21 mouse cellular contexts compared by ENCODE assay signal in genomic region chr12:71339142-71339848, GRCm38 (mm10). TPM values are rescaled to one million over a fixed set of nuclear protein-coding genes. Genes with fewer than 3 reads are reported as not detected.
A peak's percentile ranks its signal among the peaks of the same experiment; 100 is the strongest.
DNase-seq lines count a peak whose midpoint lies in the region; ATAC-seq and TF ChIP-seq lines count a peak whose summit lies in the region.
"Had no signal": no experiment of that assay in that cellular context is flagged by ENCODE, and none has a peak within 500 bp of the region (broad histone marks: within the 10 kb centered on the region; RNA-seq: fewer than 3 reads in every experiment).

No protein-coding gene starts in this region.

- no peaks in the 10 kb centered on the region for H3K79me2 ChIP-seq in heart, adult 2 months (replicated peaks; ENCODE audit: control insufficient read depth, insufficient read depth, low read length)

- intact Hi-C loops in heart, adult 2 months (cut with DNase I), result no loop called here

- H3K36me3 ChIP-seq in heart, embryonic 10.5 days, result no peaks in the 10 kb centered on the region
- H3K36me3 ChIP-seq in heart, adult 2 months (ENCODE audit: control insufficient read depth, insufficient read depth, low read length), result no peaks in the 10 kb centered on the region
- no peaks in the 10 kb centered on the region for H3K36me3 ChIP-seq in hindbrain, embryonic 13.5 days
- no peaks in the 10 kb centered on the region for H3K36me3 ChIP-seq in hindbrain, embryonic 10.5 days
- H3K36me3 ChIP-seq in neural tube, embryonic 13.5 days, result no peaks in the 10 kb centered on the region
- H3K36me3 ChIP-seq in stomach, postnatal 0 days (ENCODE audit: control insufficient read depth, insufficient read depth, low read length), result no peaks in the 10 kb centered on the region
- H3K36me3 ChIP-seq: embryonic facial prominence, embryonic 15.5 days; forebrain, embryonic 15.5 days; heart, embryonic 15.5 days; liver, embryonic 15.5 days; midbrain, embryonic 12.5 days had no signal

- H3K27ac ChIP-seq in heart, embryonic 10.5 days, result peak overlapping the region; percentile 44; the same call in 1 of the 2 replicates
- no peak overlapping the region for H3K27ac ChIP-seq in heart, adult 2 months
- H3K27ac ChIP-seq in hindbrain, embryonic 13.5 days, result peak overlapping the region; percentile 25; the same call in 1 of the 2 replicates
- H3K27ac ChIP-seq in hindbrain, embryonic 10.5 days, result no peak overlapping the region
- no peak overlapping the region for H3K27ac ChIP-seq in neural tube, embryonic 13.5 days (replicated peaks)
- H3K27ac ChIP-seq in stomach, postnatal 0 days (replicated peaks), result no peak overlapping the region
- H3K27ac ChIP-seq: embryonic facial prominence, embryonic 15.5 days; forebrain, embryonic 15.5 days; heart, embryonic 15.5 days; liver, embryonic 15.5 days; macrophage; midbrain, embryonic 12.5 days had no signal

- WGBS in heart, embryonic 10.5 days, result 52% methylated on average over 16 of the region's 16 CpGs
- WGBS in heart, adult 2 months, result 29% methylated on average over 16 of the region's 16 CpGs
- WGBS in hindbrain, embryonic 13.5 days, result 38% methylated on average over 16 of the region's 16 CpGs
- WGBS in hindbrain, embryonic 10.5 days, result 69% methylated on average over 16 of the region's 16 CpGs
- 51% methylated on average over 16 of the region's 16 CpGs for WGBS in neural tube, embryonic 13.5 days
- WGBS in stomach, postnatal 0 days, result 68% methylated on average over 16 of the region's 16 CpGs

- no peak for DNase-seq in heart, embryonic 10.5 days (ENCODE audit: low spot score)
- no peak for DNase-seq in heart, adult 2 months
- DNase-seq in hindbrain, embryonic 10.5 days (ENCODE audit: low spot score), result no peak
- DNase-seq in neural tube, embryonic 10.5 days (ENCODE audit: extremely low spot score, low spot score), result no peak
- DNase-seq in stomach, postnatal 0 days (ENCODE audit: low spot score), result no peak
- DNase-seq: adrenal gland, postnatal 36 days; cerebellum, adult 9-11 months; kidney, adult 18-20 months; kidney, postnatal 4 days; layer of hippocampus, adult 9-11 months; thymus, adult 2 months; thymus, postnatal 4 days had no signal

- no peak for TF ChIP-seq EP300 in heart, adult 2 months (IDR thresholded peaks at IDR 0.05; ENCODE audit: insufficient read depth, low read depth, low read length)
- no peak for TF ChIP-seq EP300 in stomach, postnatal 0 days (optimal IDR thresholded peaks at IDR 0.05)

- H3K9ac ChIP-seq in heart, adult 2 months (ENCODE audit: low read depth, low read length), result no peak overlapping the region
- H3K9ac ChIP-seq in hindbrain, embryonic 13.5 days, result peak overlapping the region; percentile 40; the same call in 1 of the 2 replicates
- H3K9ac ChIP-seq in neural tube, embryonic 13.5 days, result no peak overlapping the region
- H3K9ac ChIP-seq in stomach, postnatal 0 days (ENCODE audit: low read length), result no peak overlapping the region
- H3K9ac ChIP-seq: embryonic facial prominence, embryonic 15.5 days; forebrain, embryonic 15.5 days; heart, embryonic 15.5 days; liver, embryonic 15.5 days; midbrain, embryonic 12.5 days had no signal

- no peak for TF ChIP-seq POLR2A in heart, adult 2 months (IDR thresholded peaks at IDR 0.05; ENCODE audit: insufficient read depth, low read depth, low read length)

- H3K4me3 ChIP-seq in heart, embryonic 10.5 days, result no peak overlapping the region
- no peak overlapping the region for H3K4me3 ChIP-seq in heart, adult 2 months
- no peak overlapping the region for H3K4me3 ChIP-seq in hindbrain, embryonic 13.5 days
- H3K4me3 ChIP-seq in hindbrain, embryonic 10.5 days, result no peak overlapping the region
- H3K4me3 ChIP-seq in neural tube, embryonic 13.5 days, result no peak overlapping the region
- no peak overlapping the region for H3K4me3 ChIP-seq in stomach, postnatal 0 days (ENCODE audit: low read depth, low read length)
- H3K4me3 ChIP-seq: embryonic facial prominence, embryonic 15.5 days; forebrain, embryonic 15.5 days; heart, embryonic 15.5 days; liver, embryonic 15.5 days; midbrain, embryonic 12.5 days had no signal

- H3K4me2 ChIP-seq in hindbrain, embryonic 13.5 days, result 0 out of 2 replicates have a peak overlapping the region, but pooled peaks have one; percentile 6
- no peak overlapping the region for H3K4me2 ChIP-seq in neural tube, embryonic 13.5 days
- no peak overlapping the region for H3K4me2 ChIP-seq in stomach, postnatal 0 days (replicated peaks; ENCODE audit: low read depth)
- H3K4me2 ChIP-seq: embryonic facial prominence, embryonic 15.5 days; forebrain, embryonic 15.5 days; heart, embryonic 15.5 days; liver, embryonic 15.5 days; midbrain, embryonic 12.5 days had no signal

- TF ChIP-seq CTCF in heart, adult 2 months (IDR thresholded peaks at IDR 0.05), result no peak
- no peak for TF ChIP-seq CTCF in stomach, postnatal 0 days (IDR thresholded peaks at IDR 0.05; ENCODE audit: low read depth)

- no peaks in the 10 kb centered on the region for H3K27me3 ChIP-seq in heart, embryonic 10.5 days (ENCODE audit: insufficient read depth, poor library complexity, severe bottlenecking)
- no peaks in the 10 kb centered on the region for H3K27me3 ChIP-seq in heart, adult 2 months (ENCODE audit: control insufficient read depth, insufficient read depth, low read length)
- no peaks in the 10 kb centered on the region for H3K27me3 ChIP-seq in hindbrain, embryonic 13.5 days
- H3K27me3 ChIP-seq in hindbrain, embryonic 10.5 days (ENCODE audit: insufficient read depth, poor library complexity, severe bottlenecking), result no peaks in the 10 kb centered on the region
- no peaks in the 10 kb centered on the region for H3K27me3 ChIP-seq in neural tube, embryonic 13.5 days
- H3K27me3 ChIP-seq in stomach, postnatal 0 days (ENCODE audit: control insufficient read depth, insufficient read depth, low read length), result no peaks in the 10 kb centered on the region
- H3K27me3 ChIP-seq: embryonic facial prominence, embryonic 15.5 days; forebrain, embryonic 15.5 days; heart, embryonic 15.5 days; liver, embryonic 15.5 days; midbrain, embryonic 12.5 days; Patski had no signal

- peak; percentile 46; the same call in 1 of the 2 replicates for ATAC-seq in hindbrain, embryonic 13.5 days (ENCODE audit: low FRiP score)
- 0 out of 2 replicates have a peak, but pooled peaks have one; percentile 36 for ATAC-seq in neural tube, embryonic 13.5 days (ENCODE audit: low read depth)
- ATAC-seq in stomach, postnatal 0 days (ENCODE audit: low FRiP score, low TSS enrichment), result no peak
- ATAC-seq: forebrain, embryonic 15.5 days; Patski had no signal

- peaks cover 45% of the 10 kb centered on the region for H3K4me1 ChIP-seq in heart, embryonic 10.5 days
- H3K4me1 ChIP-seq in heart, adult 2 months (ENCODE audit: control insufficient read depth, insufficient read depth, low read length), result peaks cover 4% of the 10 kb centered on the region
- H3K4me1 ChIP-seq in hindbrain, embryonic 13.5 days (replicated peaks), result peaks cover 42% of the 10 kb centered on the region
- peaks cover 44% of the 10 kb centered on the region for H3K4me1 ChIP-seq in hindbrain, embryonic 10.5 days (replicated peaks)
- peaks cover 37% of the 10 kb centered on the region for H3K4me1 ChIP-seq in neural tube, embryonic 13.5 days (replicated peaks)
- H3K4me1 ChIP-seq in stomach, postnatal 0 days (replicated peaks; ENCODE audit: control insufficient read depth, insufficient read depth), result no peaks in the 10 kb centered on the region
- H3K4me1 ChIP-seq: embryonic facial prominence, embryonic 15.5 days; liver, embryonic 15.5 days had no signal

- no peaks in the 10 kb centered on the region for H3K9me3 ChIP-seq in heart, embryonic 10.5 days
- H3K9me3 ChIP-seq in hindbrain, embryonic 13.5 days, result no peaks in the 10 kb centered on the region
- H3K9me3 ChIP-seq in hindbrain, embryonic 10.5 days, result no peaks in the 10 kb centered on the region
- H3K9me3 ChIP-seq in neural tube, embryonic 13.5 days, result no peaks in the 10 kb centered on the region
- no peaks in the 10 kb centered on the region for H3K9me3 ChIP-seq in stomach, postnatal 0 days (ENCODE audit: control insufficient read depth, low read length)
- H3K9me3 ChIP-seq: embryonic facial prominence, embryonic 15.5 days; forebrain, embryonic 15.5 days; heart, embryonic 15.5 days; liver, embryonic 15.5 days; midbrain, embryonic 12.5 days had no signal

RNA-seq across cellular contexts. Expression of gene Dact1, which starts 29.6 kb away (rescaled TPM):
- 9.4 and 25.3 TPM in 2 replicates for polyA plus RNA-seq in heart, embryonic 10.5 days (2016; fragmentation: Nextera tagmentation; extraction: Ambion mirVana)
- total RNA-seq in heart, adult 2 months (2021), result 1 to 10 TPM; 2.5 to 3.8 TPM
- 3.8 and 5.3 TPM in 2 replicates for polyA plus RNA-seq in heart, adult 2 months (2012; rRNA removed)
- polyA plus RNA-seq in hindbrain, embryonic 13.5 days (2015; fragmentation: Nextera tagmentation; extraction: Ambion mirVana), result 32.8 and 38.2 TPM in 2 replicates
- 12.2 and 15.2 TPM in 2 replicates for polyA plus RNA-seq in hindbrain, embryonic 10.5 days (2016; fragmentation: Nextera tagmentation; extraction: Ambion mirVana)
- 38.5 and 41.0 TPM in 2 replicates for polyA plus RNA-seq in neural tube, embryonic 13.5 days (2015; fragmentation: Nextera tagmentation; extraction: Ambion mirVana)
- polyA plus RNA-seq in stomach, postnatal 0 days (2015; fragmentation: Nextera tagmentation; extraction: Ambion mirVana), result 5.1 and 5.9 TPM in 2 replicates
- polyA plus RNA-seq: macrophage had no signal

Comparison
In these comparisons a context has a peak if more than half of its experiments do, and no peak if none do; other contexts are left out.
1. H3K27ac ChIP-seq: peak in heart, embryonic 10.5 days (single experiment) and hindbrain, embryonic 13.5 days (single experiment); none in heart, adult 2 months (single experiment), hindbrain, embryonic 10.5 days (single experiment), neural tube, embryonic 13.5 days (single experiment) and stomach, postnatal 0 days (single experiment).